Mouse (Mus musculus) MN1 (cell line): ENCODE data around the gene Zzef1.

Experiments used
- DNase-seq: peaks from one replicate; pipeline ENCODE4 v3.0.0-alpha.2; 2016; ENCODE audit warnings: low spot score

Zzef1 gene

GRCm38 (mm10) chr11:72957318-72957717 is 161.3 kb downstream of the Zzef1 start:
- DNase-seq, result no peak

GRCm38 (mm10) chr11:72959924-72960679 is 164.1 kb downstream of the Zzef1 start:
- DNase-seq, result no peak

GRCm38 (mm10) chr11:72960723-72961071 is 164.7 kb downstream of the Zzef1 start:
- no peak for DNase-seq

- no peak for DNase-seq
Observed at GRCm38 (mm10) chr11:72961072-72961980, 165.3 kb downstream of the Zzef1 start, which contains the start of gene Atp2a3. TSS of gene Atp2a3 (plus strand) at chr11:72961169.

- no peak for DNase-seq
Observed at GRCm38 (mm10) chr11:72962378-72962777, 166.4 kb downstream of the Zzef1 start.

GRCm38 (mm10) chr11:72963058-72963788 is 167.2 kb downstream of the Zzef1 start:
- DNase-seq, result no peak

GRCm38 (mm10) chr11:72963789-72964294 is 167.8 kb downstream of the Zzef1 start:
- no peak for DNase-seq

GRCm38 (mm10) chr11:72974995-72975503 is 179.0 kb downstream of the Zzef1 start:
- DNase-seq, result peak; percentile 80
